Mouse (Mus musculus) embryonic fibroblast, embryonic 13.5 days (primary cell): ENCODE data around the gene Lgals4.

Experiments used
- CTCF ChIP-seq: IDR thresholded peaks from 2 replicates; pipeline ENCODE4 v1.5.1; 2011; ENCODE audit warnings: mild to moderate bottlenecking, control low read depth, low read length, moderate library complexity, borderline replicate concordance; ENCODE audit not compliant: insufficient read depth
- POLR2A ChIP-seq: IDR thresholded peaks from 2 replicates; pipeline ENCODE4 v1.6.1; 2011; ENCODE audit warnings: low read depth, mild to moderate bottlenecking, control low read depth, low read length, moderate library complexity

GRCm38 (mm10) chr7:28815230-28815629 is 18.4 kb upstream of the Lgals4 start:
- TF ChIP-seq CTCF (no peak), POLR2A (no peak)
